Mouse (Mus musculus): ENCODE measurements around the gene Fam53b.

The Fam53b gene

DNA sequence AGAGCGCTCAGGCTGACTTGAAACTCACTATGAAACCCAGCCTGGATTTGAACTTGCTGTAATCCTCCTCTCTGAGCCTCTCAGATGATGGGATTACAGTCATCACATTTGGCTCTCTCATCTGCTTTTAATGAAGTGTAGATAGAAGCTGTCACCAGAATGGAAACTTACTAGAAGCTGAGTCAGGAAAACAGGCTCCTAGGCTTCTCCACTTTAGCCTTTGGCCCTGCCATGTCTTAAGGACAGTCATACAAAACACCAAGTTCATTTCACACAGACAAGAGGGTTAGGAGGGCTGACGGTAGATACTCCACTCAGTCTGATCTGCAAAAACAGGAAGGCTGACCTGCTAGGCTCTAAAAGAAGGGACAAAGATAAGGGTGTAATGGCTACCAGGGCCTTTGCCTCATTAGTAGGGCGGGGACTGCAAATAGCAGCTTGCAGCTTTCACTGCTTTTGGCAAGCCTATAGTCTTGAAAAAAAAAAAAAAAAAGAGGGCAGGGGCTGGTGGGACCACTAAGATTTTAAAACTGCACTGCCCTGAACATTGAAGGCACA is 48.0 kb downstream of the Fam53b start:
- DNase-seq (ENCODE audit: low read depth) = no peak

DNA sequence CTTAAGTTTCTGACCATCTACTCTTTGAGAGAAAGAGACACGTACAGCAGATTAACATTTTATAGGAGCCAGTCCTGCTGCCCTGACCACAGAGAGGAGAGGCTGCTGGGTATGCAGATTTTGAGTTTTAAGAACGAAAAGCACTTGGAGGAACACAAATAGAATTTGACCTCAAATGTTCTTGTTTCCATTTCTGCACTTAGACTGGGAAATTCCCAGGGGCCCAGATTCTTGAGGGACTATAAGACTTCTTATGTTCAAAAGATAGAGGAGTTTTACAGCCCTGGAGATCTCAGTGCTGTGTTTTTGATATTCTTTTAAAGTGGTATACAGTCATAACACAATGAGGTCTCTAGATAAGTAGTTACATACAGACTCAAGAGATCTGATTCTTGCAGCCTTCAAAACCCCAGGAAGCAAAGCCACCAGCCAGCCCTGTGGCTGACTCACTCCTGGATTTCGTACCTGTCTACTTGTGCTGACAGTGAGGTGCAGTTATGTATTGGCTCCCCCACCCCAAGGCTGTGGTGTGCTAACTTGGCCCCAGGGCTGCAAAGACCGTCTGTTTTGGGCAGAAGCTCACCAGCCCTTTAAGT is 48.7 kb downstream of the Fam53b start:
- DNase-seq (ENCODE audit: low read depth) = no peak

DNA sequence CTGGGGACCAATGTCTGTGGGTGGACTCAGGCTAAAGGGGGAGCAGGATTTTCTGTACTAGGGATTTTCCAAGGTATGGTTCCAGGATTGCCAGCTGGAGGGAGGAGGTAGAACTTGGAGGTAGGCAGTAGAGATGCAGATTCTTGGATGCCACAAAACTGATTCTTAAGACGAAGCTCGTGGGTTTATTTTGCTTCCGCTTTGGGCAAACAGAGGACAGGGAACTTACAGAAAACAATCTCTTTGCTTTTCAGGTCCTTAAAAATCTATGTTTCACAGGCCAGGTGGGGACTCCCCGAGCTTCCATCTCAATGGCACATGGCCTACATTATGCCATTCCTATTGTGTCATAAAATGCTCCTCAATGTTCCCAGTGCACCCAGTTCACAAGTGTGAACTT is 49.4 kb downstream of the Fam53b start:
- DNase-seq (ENCODE audit: low read depth) = no peak

DNA sequence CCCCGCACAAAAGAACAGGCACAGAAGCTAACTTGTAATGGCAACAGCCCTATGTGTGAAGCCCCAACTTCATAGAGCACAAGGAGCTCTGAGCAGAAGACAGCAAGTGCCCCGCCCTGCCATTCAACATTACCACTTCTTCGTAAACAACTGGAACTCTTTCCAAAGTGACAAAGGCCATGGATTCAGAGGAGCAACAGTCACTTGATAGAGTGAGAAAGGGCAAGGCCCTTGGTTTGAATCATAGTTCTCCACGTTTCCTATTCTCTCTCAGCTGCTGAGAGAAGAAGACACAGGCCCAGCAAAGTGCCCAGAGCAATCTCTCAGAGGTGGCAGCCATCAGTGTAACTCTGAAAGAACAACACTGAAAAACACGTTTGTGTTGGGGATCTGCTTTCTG is 49.8 kb downstream of the Fam53b start:
- no peak for DNase-seq (ENCODE audit: low read depth)

DNA sequence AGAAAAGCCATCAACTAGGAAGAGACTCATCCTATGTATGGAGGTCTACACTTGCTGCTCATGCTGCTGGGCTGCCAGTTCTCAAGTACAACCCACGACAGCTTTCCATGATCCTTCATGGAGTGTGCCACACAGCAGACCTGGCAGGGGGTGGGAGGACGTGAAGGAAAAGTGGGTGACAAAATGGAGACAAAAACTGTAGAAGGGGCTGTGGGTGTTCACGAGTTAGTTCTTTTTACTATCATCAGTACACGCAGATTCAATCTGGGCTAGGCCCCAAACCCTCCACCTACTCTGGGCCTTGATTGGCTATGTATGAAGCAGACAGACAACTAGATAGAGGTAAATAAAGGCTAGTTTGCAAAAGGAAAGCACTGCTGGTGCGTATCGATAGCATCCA is 50.3 kb downstream of the Fam53b start:
- DNase-seq (ENCODE audit: low read depth) = no peak

DNA sequence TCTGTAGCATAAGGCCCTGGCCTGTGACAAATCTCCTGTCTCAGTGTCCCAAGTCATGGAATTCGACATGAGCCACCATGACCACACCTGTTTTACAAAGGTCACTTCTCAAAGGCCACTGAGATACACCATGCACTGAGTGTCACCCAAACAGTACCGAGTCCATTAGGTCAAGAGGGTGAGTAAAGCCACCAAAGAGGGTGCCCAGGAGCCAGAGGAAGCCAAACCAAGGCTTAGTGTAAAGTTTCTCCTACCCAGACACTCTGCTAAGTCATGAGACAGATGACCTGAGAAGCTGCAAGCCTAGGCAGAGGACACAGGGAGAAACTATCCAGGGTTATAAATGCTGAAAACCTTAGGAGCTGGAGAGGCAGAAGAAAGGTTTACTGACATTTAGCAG is 52.3 kb downstream of the Fam53b start:
- DNase-seq (ENCODE audit: low read depth) = no peak

DNA sequence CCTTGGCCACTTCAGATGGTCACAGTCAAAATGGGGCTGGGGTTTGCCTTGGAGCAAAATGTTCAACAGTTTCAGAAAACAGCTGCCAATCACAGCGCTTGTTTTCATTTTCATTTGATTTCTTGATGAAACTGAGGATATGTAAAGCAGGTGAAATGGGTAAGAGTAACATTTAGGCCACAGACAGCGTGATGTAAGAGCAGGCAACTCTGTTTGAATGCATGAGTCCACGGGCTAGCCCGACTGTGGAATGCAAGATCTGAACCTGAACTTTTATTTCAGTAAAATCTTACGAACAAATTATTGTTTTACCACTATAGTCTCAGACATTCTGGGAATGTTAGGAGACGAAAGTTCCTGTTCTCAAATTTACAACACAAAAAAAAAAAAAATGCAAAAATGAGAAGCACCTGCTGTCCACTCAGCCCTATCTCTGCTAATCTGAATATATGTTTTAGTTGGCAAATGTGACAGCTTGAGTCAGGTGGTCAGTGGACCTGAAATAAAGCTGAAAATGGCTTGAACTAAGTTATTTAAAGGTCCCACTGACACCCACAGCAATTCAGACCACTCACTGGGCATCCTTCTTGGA is 53.0 kb downstream of the Fam53b start:
- no peak for DNase-seq (ENCODE audit: low read depth)

DNA sequence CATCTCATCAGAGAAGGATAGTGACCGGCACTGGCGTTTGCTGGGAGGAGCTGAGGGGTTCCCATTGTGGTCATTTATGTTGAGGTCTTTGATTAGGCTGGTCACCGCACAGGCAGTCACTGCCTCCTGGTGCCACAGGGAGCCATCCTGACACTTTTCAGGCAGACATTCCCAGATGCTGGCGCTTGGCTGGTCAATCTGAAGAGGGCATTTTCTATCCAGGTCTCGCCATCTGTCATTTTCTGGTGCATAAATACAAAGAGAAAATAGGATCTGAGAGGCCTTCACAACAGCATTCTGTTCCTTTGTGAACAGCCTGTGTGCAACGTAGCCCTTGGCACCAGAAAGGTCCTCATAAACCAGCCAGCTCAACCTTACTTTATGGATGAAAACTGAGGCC is 53.8 kb downstream of the Fam53b start:
- no peak for DNase-seq (ENCODE audit: low read depth)

DNA sequence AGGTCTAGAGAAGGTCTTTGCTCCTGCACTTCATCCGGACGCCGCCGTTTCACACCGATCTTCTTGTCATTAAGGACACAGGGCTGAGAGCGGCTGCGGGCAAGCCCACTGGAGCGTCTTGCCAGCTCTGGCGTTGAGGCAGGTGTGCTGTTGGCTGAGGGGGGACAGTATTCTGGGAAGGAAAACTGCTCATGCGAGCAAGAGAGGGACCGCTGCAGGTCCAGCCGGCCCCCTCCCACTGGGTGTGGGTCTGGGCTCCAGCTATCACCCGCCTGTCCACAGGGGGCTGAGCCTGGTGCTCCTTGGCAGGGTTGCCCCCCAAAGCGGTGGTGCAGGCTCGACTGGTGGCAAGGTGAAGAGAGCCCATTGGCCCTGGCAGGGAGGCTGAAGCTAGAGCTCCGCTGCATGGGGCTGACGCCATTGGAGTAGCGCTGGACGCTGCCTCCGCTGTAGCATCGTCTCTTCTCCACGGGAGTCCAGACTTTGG is 54.2 kb downstream of the Fam53b start:
- no peak for DNase-seq (ENCODE audit: low read depth)

DNA sequence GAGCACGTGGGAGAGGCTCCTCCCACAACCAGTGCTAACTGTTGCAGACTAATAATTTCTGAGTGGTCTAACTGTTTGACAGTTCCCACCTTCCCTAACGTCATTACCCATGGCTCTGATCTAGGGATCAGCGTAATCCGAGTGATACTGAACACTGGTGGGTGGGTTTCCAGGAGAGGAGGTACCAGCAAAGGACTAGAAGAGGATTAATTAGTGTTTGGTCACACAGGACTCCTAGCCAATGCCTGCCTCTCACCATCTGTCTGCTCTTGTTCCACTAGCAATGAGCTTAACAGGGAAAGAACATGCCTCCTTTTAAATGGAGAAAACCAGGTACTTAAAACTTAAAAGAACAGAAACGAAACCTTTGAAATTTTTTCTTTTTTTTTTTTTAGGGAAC is 54.8 kb downstream of the Fam53b start:
- no peak for DNase-seq (ENCODE audit: low read depth)

DNA sequence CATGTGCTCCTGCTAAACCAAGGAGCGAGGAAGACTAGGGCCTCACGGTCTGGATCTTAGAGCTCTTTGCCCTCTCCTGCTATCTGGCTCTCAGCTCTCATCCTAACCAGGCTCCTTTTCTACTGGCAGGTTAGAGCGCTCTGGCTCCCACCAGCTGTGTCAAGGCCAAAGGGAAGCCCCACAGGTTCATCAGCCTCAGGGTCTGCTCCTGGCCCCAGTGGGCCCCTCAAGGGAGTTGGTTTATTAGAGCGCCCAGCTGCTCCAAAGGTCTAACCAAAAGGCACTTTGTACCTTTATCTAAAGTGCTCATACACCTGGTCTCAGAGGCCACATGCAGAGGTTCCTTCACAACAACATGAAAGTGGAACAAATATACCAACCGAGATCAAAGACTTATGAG is 57.4 kb downstream of the Fam53b start:
- no peak for DNase-seq (ENCODE audit: low read depth)

DNA sequence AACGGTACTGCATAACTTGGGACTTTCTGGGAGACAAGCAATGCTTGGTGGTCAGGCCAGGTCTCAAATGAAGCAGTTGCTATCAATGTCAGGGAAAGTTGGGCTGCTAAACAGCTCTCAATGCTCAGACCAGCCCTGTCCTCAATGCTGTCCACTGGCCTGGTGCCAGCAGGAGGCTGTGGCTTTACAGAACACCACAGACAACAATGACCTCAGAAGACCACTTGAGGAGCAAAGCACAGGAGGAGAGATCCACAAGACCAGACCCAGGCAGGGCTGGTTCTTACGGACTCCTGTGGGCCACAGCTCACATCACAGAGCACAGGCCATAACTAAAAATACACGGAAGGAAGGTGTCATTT is 59.3 kb downstream of the Fam53b start:
- DNase-seq (ENCODE audit: low read depth) = no peak

DNA sequence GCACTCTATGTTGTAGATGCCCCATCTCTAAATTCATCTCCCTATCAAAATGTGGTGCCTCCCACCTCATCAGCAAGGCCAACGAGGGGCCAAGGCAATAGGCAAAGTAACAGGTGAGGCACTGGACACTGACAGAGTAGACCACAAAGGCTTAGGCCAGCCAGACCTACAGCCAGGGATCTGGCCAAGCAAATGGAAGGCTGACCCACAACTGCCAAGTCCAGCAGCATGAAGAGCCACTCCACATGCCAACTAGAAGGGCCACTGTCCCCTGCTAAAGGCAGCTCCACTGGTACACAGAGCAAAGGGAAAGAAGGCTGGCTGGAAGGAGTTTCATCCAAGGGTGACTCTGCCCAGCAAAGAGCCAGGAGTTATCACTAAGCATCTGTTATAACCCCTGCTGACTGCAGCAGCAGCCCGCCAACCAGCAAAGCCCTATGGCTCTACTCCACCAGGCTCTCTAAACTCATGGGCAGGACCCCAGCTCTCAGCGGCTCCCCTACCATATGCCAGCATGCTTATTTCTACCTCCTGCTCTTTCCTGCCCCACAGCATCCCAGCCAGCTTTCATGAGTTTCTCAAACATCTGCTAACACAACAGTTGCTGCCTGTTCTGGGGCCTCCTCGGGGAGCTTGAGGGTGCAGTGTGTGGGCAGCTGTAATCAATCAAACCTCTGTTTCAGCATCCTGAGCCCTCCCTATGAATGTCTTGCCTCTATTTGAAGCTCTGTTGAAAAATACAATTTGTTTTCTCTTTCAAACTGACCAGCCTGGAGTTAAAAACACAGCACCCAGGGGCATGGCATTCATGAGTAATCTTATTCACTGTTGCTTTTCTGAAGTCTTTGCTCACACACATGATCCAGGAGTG is 59.9 kb downstream of the Fam53b start:
- DNase-seq (ENCODE audit: low read depth) = no peak

DNA sequence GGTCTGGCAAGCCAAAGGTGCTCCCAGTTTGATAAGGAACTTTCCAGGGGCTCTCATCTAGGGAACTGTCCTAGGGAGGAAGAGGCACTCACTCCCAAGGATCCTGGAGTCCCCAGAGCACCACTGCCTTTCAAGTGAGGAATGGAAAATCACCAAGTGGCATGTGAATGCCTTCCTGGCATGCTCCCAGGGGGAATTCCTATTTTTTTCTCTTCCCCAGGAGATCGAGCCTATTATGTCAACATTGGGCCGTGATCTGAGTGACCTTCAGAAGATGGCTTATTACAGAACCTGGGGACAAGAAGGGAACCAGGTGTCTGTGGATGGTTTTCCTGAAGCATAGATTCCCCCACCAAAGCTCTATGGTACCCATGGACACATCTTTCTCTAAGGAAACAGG is 62.0 kb downstream of the Fam53b start:
- no peak for DNase-seq (ENCODE audit: low read depth)

DNA sequence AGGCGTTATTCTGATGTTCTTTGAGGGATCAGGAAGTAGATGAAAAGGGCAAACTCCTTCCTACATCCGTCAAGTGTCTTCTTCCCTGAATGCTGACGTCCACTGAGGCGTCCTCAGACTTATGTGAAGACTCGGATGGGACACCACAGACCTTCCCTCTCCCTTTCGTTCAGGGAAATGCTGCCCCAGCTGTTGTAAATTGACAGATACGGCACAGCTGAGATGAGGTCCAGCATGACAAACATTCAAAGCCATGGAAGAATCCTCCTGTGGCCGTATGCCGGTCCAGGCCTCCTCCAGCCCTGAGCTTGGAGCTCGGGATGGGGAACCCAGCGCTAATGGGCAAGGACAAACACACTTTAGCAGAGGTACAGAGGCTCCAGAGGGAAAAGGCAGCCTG is 64.2 kb downstream of the Fam53b start:
- DNase-seq (ENCODE audit: low read depth) = no peak

DNA sequence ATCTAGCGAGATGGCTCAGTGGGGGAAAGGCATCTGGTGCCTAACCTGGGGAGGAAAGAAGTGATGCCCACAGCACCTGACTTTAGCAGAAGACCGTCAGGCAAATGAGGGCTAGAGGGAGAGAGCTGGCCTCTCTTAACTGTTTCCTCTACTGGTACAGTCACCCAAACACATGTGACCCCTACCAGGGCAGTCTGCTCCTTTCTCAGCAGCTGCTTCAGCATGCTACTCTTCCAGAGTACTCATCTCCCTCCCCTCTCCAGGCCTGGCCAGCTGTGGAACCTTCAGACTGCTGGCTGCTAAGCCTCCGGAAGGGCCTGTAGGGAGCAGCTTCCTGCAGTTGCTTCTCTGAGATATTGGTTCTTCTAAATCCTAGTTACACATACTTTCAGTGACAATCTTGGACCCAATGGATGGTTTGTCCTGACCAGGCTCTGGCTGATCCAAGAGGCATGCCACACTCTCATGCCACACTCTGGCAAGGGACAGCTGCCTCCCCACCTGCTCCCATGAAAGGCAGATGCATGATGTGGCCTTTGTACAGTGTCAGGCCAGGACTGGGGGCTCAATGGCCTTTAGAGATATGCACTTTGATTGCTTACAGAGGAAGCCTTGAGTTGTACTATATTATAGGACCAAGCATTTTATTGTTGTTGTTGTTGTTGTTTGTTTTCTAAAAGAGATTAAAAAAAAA is 65.5 kb downstream of the Fam53b start:
- DNase-seq (ENCODE audit: low read depth) = no peak

DNA sequence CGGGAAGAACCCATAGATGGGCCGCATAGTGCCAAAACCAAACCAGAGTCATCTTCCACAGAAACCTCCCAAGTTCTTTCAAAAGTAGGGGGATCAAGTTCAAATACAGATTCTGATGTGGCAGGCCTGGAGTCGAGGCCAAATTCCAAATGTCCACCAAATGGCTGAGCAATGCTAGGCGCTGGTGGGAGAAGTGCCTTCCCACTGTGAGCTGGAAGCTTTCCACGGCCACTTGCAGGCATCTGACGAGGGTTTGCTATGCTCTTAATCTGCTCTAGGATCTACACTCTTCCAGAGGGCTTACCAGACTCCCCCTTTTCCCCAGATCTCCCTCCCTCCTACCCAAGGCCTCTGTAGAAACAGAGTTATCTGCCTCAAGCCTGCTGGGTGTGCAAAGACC is 66.6 kb downstream of the Fam53b start:
- DNase-seq (ENCODE audit: low read depth) = no peak

DNA sequence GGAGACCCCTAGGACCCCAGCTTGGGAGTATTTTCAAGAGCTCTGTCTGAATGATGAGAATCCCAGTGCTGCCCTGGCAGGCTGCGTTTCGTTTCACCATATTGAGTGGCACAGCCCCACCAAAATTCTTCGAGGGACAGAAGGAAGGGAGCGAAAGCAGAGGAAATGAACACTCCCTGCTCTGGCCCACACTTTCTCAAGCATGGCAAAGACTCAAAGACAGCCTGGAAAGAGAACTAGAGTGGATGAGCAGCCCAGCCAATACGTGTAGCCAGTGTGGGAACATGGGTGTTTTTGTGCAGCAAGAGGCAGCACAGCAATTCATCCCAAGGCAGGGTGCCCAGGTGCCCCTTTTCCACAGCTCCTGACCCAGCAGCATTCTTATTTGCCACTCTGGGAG is 70.8 kb downstream of the Fam53b start:
- DNase-seq (ENCODE audit: low read depth) = no peak

DNA sequence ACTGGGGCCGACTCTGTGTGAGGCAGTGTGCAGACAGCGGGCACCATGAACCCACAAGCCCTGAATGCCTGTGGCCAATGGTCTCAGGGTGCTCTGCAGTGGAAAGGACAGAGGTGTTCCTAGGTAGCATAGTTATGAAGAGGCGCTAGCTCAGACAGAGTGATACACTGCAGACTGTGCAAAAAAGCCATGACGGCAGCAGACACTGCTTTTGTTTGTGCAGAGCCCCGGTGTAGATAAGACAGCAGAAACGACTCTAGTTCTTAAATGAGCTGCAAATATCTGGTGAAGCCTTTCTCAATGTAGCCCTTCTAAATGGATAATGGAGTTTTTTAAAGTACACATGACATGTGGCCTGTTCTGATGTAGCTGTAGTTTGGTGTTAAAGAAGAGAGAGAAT is 73.9 kb downstream of the Fam53b start:
- DNase-seq (ENCODE audit: low read depth) = no peak

DNA sequence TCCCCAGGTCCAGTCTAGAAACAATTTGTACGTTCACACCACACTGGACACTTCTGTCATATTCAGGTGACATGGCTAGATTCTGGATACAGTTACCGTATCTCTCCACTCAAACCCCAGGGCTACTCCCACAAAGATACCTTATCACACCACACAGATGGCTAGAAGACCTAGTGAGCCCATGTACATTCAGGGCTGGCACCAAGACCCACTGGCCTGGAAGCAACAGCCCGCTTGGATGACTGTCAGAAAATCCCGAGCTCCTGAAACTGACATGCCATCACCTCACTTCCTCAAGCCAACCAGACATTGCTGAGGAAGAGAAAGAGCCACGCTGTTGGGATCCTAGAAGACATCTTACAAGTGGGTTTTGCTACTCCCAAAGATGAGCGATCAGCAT is 74.8 kb downstream of the Fam53b start:
- DNase-seq (ENCODE audit: low read depth) = peak; percentile 53

DNA sequence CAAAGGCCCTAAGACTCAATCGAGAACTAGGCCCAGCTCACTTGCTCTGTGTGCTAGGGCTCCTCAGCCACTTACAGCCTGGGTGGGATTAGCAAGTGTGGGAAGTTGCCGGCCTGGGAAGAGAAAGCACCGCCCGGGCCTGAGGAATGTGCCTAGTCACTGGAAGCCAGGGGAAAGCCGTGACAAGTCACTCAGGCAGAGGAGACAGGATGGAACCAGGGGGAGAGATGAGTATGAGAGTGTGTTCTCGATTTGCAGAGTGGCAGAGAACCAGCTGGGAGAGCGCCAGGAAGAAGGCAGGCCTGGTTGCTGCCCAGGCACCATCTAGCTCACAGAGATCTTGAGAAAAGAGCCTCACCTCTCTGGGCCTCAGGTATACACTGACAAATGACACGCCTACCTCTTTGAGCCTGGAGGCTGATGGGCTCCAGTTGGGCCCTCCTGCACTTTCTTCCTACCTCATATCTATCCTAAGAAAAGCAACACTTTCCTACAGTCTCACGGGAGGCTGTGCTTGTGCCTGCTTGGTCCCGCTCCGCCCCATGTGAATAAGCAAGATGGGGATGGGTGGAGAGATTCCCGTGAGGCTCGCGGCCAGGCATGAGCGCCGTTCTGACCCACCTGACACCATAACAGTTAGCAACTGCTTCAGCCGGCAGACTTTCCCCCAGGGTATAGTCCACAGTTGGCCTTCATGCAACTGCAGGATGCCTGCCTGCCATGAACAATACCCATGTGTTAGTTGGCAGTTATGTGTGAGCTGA is 77.4 kb downstream of the Fam53b start:
- DNase-seq (ENCODE audit: low read depth) = no peak

DNA sequence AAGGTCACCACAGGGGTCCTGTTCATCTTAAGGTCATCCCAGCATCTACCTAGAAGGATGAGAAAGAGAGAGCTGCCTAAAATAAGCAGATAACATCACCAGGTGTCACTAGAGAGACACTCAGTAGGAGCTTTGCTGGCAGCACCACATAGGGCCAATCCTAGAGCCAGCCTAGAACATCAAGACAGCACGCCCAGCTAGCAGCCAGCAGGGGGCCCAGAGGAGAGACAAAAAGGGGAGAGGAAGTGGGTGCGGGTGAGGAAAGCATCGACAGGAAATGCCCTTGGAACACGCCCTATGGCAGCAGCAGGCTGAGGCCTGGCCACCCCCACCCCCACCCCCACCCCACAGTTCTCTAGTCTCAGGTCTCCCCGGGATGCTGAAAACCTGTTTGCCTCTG is 78.5 kb downstream of the Fam53b start:
- DNase-seq (ENCODE audit: low read depth) = peak; percentile 77
